Mouse (Mus musculus) intestine, embryonic 16.5 days (tissue): ENCODE data around the gene Pgpep1. TPM values are rescaled to one million over a fixed set of nuclear protein-coding genes. Genes with fewer than 3 reads are reported as not detected.

Experiments
- ATAC-seq: fragments of 200-750 bp; cut with Nextera tagmentation; 2 replicates; pipeline ENCODE4 v1.8.0; 2017; ENCODE audit warnings: moderate TSS enrichment, moderate library complexity
- H3K27ac ChIP-seq: fragments of 300-500 bp; sonication (generic); 2 replicates; pipeline ENCODE4 v1.5.1; 2014; ENCODE audit warnings: mild to moderate bottlenecking, low read length
- H3K27me3 ChIP-seq: fragments of 300-500 bp; sonication (generic); replicated peaks from 2 replicates; pipeline ENCODE4 v1.6.1; 2014; ENCODE audit warnings: low read length, control low read depth, mixed read lengths; ENCODE audit not compliant: control insufficient read depth, insufficient read depth
- H3K36me3 ChIP-seq: fragments of 300-500 bp; sonication (generic); 2 replicates; pipeline ENCODE4 v1.6.1; 2014; ENCODE audit warnings: low read length, control low read depth; ENCODE audit not compliant: control insufficient read depth, insufficient read depth
- H3K4me1 ChIP-seq: fragments of 300-500 bp; sonication (generic); 2 replicates; pipeline ENCODE4 v1.6.1; 2014; ENCODE audit warnings: low read length, control low read depth, mixed read lengths; ENCODE audit not compliant: control insufficient read depth, insufficient read depth
- H3K4me2 ChIP-seq: fragments of 300-500 bp; sonication (generic); 2 replicates; pipeline ENCODE4 v1.6.1; 2014; ENCODE audit warnings: low read depth, low read length, control low read depth
- H3K4me3 ChIP-seq: fragments of 300-500 bp; sonication (generic); 2 replicates; pipeline ENCODE4 v1.5.1; 2014; ENCODE audit warnings: mild to moderate bottlenecking, low read length
- H3K9ac ChIP-seq: fragments of 300-500 bp; sonication (generic); 2 replicates; pipeline ENCODE4 v1.6.1; 2014; ENCODE audit warnings: low read depth, low read length
- H3K9me3 ChIP-seq: fragments of 300-500 bp; sonication (generic); 2 replicates; pipeline ENCODE4 v1.6.1; 2016; ENCODE audit warnings: low read length, control low read depth; ENCODE audit not compliant: control insufficient read depth
- WGBS: fragments of 180-500 bp; shearing (Covaris S2); extraction: QIAGEN DNeasy Blood & Tissue Kit; methylation state at CpG from one replicate; pipeline ENCODE4 v1.1.7; 2014; 5-methylcytosine and 5-hydroxymethylcytosine counted together
- polyA plus RNA-seq: library from polyadenylated mRNA; unstranded; fragments of >200 nt; fragmentation: Nextera tagmentation; extraction: Ambion mirVana; gene quantifications from 2 replicates; pipeline ENCODE4 v1.2.1, GENCODE M21; 2015

The Pgpep1 gene
- polyA plus RNA-seq, 1 experiment from 2014 or later = 88.3 TPM

GRCm38 (mm10) chr8:70680039-70680438 lies 19.9 kb upstream of the Pgpep1 start:
- ATAC-seq = peak; percentile 36
- Histone ChIP-seq H3K9ac (0 out of 2 replicates have a peak overlapping the region, but pooled peaks have one; percentile 10), H3K9me3 (no peaks in the 10 kb centered on the region), H3K27me3 (no peaks in the 10 kb centered on the region), H3K27ac (peak overlapping the region; percentile 82), H3K36me3 (peaks cover 6% of the 10 kb centered on the region; the same call in 1 of the 2 replicates), H3K4me2 (no peak overlapping the region), H3K4me1 (peaks cover 32% of the 10 kb centered on the region), H3K4me3 (no peak overlapping the region)
- whole genome bisulfite sequencing = 63% methylated on average over 3 of the region's 3 CpGs

DNA sequence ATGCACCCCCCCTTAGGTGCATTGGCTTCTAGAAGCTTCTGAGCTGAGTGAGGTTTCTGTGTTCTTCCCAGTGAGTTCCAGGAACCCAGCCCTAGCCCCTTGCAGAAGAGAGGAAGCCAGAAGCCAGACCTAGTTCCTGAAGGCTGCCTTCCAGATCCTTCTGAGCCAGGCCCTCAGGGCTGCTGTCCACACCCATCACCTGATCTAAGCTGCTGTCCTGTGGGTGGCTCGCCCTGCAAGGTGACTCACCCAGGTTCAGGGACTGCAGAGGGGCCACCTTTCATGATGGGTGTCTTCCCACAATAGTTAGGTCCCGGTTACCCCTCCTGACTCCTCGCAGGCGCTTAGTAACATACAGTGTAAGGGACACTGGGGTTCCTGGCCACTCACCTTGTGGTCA lies 19.2 kb upstream of the Pgpep1 start:
- peaks cover 6% of the 10 kb centered on the region; the same call in 1 of the 2 replicates for H3K36me3 ChIP-seq
- WGBS = 87% methylated on average over 4 of the region's 4 CpGs
- ATAC-seq = peak; percentile 66
- H3K4me2 ChIP-seq = no peak overlapping the region
- peak overlapping the region; percentile 82 for H3K27ac ChIP-seq
- no peak overlapping the region for H3K4me3 ChIP-seq
- no peaks in the 10 kb centered on the region for H3K27me3 ChIP-seq
- H3K4me1 ChIP-seq = peaks cover 39% of the 10 kb centered on the region
- peak overlapping the region; percentile 25; the same call in 1 of the 2 replicates for H3K9ac ChIP-seq
- H3K9me3 ChIP-seq = no peaks in the 10 kb centered on the region

GRCm38 (mm10) chr8:70678679-70679078 lies 18.5 kb upstream of the Pgpep1 start:
- Histone ChIP-seq H3K27ac (peak overlapping the region; percentile 82; the same call in 1 of the 2 replicates), H3K4me2 (no peak overlapping the region), H3K27me3 (no peaks in the 10 kb centered on the region), H3K9me3 (no peaks in the 10 kb centered on the region), H3K9ac (no peak overlapping the region), H3K36me3 (peaks cover 6% of the 10 kb centered on the region; the same call in 1 of the 2 replicates), H3K4me3 (no peak overlapping the region), H3K4me1 (peaks cover 46% of the 10 kb centered on the region)
- no peak for ATAC-seq

DNA sequence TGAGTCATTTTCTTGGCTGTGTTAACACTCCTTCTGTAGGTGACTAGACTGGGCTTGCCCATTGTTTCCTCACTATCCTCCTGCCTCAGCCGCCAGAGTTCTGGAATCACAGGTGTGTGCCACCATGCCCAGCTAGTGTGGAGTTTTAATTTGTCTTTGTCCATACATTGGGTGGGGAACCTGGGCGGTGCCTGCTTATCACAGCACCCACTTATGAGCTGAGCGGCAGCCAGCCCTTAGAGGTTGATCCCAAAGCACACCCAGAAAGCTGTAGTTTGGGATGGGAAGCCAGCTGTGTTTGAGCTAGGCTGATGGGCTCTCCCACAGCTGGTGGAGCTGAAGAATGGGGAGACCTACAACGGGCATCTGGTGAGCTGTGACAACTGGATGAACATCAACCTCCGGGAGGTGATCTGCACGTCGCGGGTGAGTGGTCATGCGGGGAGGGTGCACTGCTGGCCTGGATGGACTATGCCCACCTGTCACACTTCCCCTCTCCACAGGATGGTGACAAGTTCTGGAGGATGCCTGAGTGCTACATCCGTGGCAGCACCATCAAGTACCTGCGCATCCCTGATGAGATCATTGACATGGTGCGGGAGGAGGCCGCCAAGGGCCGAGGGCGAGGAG lies 17.4 kb upstream of the Pgpep1 start:
- Histone ChIP-seq H3K9me3 (no peaks in the 10 kb centered on the region), H3K4me1 (peaks cover 44% of the 10 kb centered on the region)

DNA sequence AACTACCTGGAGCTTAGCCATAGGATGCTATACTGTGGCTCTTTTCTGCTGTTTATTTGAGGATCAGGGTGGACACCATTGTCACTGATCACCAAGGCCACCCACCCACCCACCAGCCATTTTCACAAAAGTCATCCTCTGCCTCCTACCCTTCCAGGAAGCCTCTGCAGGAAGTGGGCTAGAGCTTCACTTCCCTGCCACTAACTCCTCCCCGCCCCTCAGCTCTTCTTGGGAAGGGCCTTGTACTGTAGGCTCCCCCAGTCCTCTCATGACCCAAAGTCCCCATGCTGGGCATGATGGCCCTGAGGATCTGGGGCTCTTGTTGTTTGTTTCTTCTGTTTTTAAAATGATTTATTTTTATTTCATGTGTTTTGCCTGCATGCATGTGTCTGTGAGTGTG lies 15.1 kb upstream of the Pgpep1 start:
- H3K9ac ChIP-seq = no peak overlapping the region
- H3K4me3 ChIP-seq = no peak overlapping the region
- no peaks in the 10 kb centered on the region for H3K9me3 ChIP-seq
- peak overlapping the region; percentile 20; the same call in 1 of the 2 replicates for H3K4me2 ChIP-seq
- no peak for ATAC-seq
- peaks cover 6% of the 10 kb centered on the region; the same call in 1 of the 2 replicates for H3K36me3 ChIP-seq
- H3K4me1 ChIP-seq = peaks cover 34% of the 10 kb centered on the region
- WGBS = 96% methylated on average over 1 of the region's 1 CpGs
- peak overlapping the region; percentile 95 for H3K27ac ChIP-seq
- H3K27me3 ChIP-seq = no peaks in the 10 kb centered on the region

More for the DNA sequence above, 17.4 kb upstream of the Pgpep1 start:
- H3K4me2 ChIP-seq = no peak overlapping the region
- ATAC-seq = no peak
- WGBS = 90% methylated on average over 15 of the region's 15 CpGs
- H3K27me3 ChIP-seq = no peaks in the 10 kb centered on the region
- no peak overlapping the region for H3K27ac ChIP-seq
- H3K4me3 ChIP-seq = no peak overlapping the region
- H3K36me3 ChIP-seq = peaks cover 6% of the 10 kb centered on the region; the same call in 1 of the 2 replicates
- H3K9ac ChIP-seq = no peak overlapping the region

GRCm38 (mm10) chr8:70674716-70675115 lies 14.5 kb upstream of the Pgpep1 start:
- H3K9me3 ChIP-seq = no peaks in the 10 kb centered on the region
- ATAC-seq = 0 out of 2 replicates have a peak, but pooled peaks have one; percentile 5
- peaks cover 27% of the 10 kb centered on the region for H3K4me1 ChIP-seq
- H3K4me3 ChIP-seq = no peak overlapping the region
- peak overlapping the region; percentile 87 for H3K4me2 ChIP-seq
- H3K9ac ChIP-seq = peak overlapping the region; percentile 84
- peak overlapping the region; percentile 95 for H3K27ac ChIP-seq
- peaks cover 6% of the 10 kb centered on the region; the same call in 1 of the 2 replicates for H3K36me3 ChIP-seq
- 65% methylated on average over 4 of the region's 4 CpGs for WGBS
- H3K27me3 ChIP-seq = no peaks in the 10 kb centered on the region

GRCm38 (mm10) chr8:70674109-70674508 lies 13.9 kb upstream of the Pgpep1 start:
- H3K36me3 ChIP-seq = peaks cover 6% of the 10 kb centered on the region; the same call in 1 of the 2 replicates
- H3K4me2 ChIP-seq = peak overlapping the region; percentile 87
- no peaks in the 10 kb centered on the region for H3K27me3 ChIP-seq
- H3K9ac ChIP-seq = peak overlapping the region; percentile 84
- peak overlapping the region; percentile 95 for H3K27ac ChIP-seq
- H3K4me1 ChIP-seq = peaks cover 23% of the 10 kb centered on the region
- 0 out of 2 replicates have a peak, but pooled peaks have one; percentile 6 for ATAC-seq
- no peaks in the 10 kb centered on the region for H3K9me3 ChIP-seq
- 62% methylated on average over 3 of the region's 3 CpGs for WGBS
- H3K4me3 ChIP-seq = peak overlapping the region; percentile 72

GRCm38 (mm10) chr8:70673079-70673856 lies 13.1 kb upstream of the Pgpep1 start, which contains the start of gene Lsm4:
Gene Lsm4, plus strand, starts transcription at chr8:70673248.
- H3K9me3 ChIP-seq = no peaks in the 10 kb centered on the region
- H3K27ac ChIP-seq = peak within 1 kb of the TSS; percentile 95
- H3K4me1 ChIP-seq = peaks cover 20% of the 10 kb centered on the region
- peak within 1 kb of the TSS; percentile 87 for H3K4me2 ChIP-seq
- whole genome bisulfite sequencing = under 1% methylated on average over 60 of the region's 60 CpGs
- peak within 1 kb of the TSS; percentile 84 for H3K9ac ChIP-seq
- peak; percentile 97 for ATAC-seq
- H3K27me3 ChIP-seq = no peaks in the 10 kb centered on the region
- peaks cover 6% of the 10 kb centered on the region; the same call in 1 of the 2 replicates for H3K36me3 ChIP-seq
- peak within 1 kb of the TSS; percentile 72 for H3K4me3 ChIP-seq
